Mouse (Mus musculus) kidney, embryonic 16.5 days (tissue): ENCODE measurements at regions not wholly inside any gene's neighbourhood (a gene's known extent, or its start where the extent isn't known, plus 50 kb on each side); places are given as distances from the start of the nearest gene placed in this dataset.

Source experiments
- ATAC-seq: fragments of 200-750 bp; cut with Nextera tagmentation; 2 replicates; pipeline ENCODE4 v1.8.0; 2017; ENCODE audit warnings: moderate TSS enrichment; ENCODE audit not compliant: low FRiP score, low TSS enrichment
- H3K27ac ChIP-seq: fragments of 300-500 bp; sonication (generic); 2 replicates; pipeline ENCODE4 v1.5.1; 2014; ENCODE audit warnings: low read length
- H3K27me3 ChIP-seq: fragments of 300-500 bp; sonication (generic); 2 replicates; pipeline ENCODE4 v1.6.1; 2014; ENCODE audit warnings: low read length, control low read depth, mixed read lengths; ENCODE audit not compliant: insufficient read depth
- H3K36me3 ChIP-seq: fragments of 300-500 bp; sonication (generic); 2 replicates; pipeline ENCODE4 v1.6.1; 2014; ENCODE audit warnings: low read length, control low read depth, mixed read lengths; ENCODE audit not compliant: insufficient read depth
- H3K4me1 ChIP-seq: fragments of 300-500 bp; sonication (generic); 2 replicates; pipeline ENCODE4 v1.6.1; 2014; ENCODE audit warnings: low read length, control low read depth, mixed read lengths; ENCODE audit not compliant: insufficient read depth
- H3K4me2 ChIP-seq: fragments of 300-500 bp; sonication (generic); replicated peaks from 2 replicates; pipeline ENCODE4 v1.6.1; 2014; ENCODE audit warnings: low read depth, low read length
- H3K4me3 ChIP-seq: fragments of 300-500 bp; sonication (generic); 2 replicates; pipeline ENCODE4 v1.5.1; 2014; ENCODE audit warnings: mild to moderate bottlenecking, low read length
- H3K9ac ChIP-seq: fragments of 300-500 bp; sonication (generic); replicated peaks from 2 replicates; pipeline ENCODE4 v1.6.1; 2014; ENCODE audit warnings: low read length
- H3K9me3 ChIP-seq: fragments of 300-500 bp; sonication (generic); 2 replicates; pipeline ENCODE4 v1.6.1; 2016; ENCODE audit warnings: low read length, control low read depth
- WGBS: fragments of 180-500 bp; shearing (Covaris S2); extraction: QIAGEN DNeasy Blood & Tissue Kit; methylation state at CpG from one replicate; pipeline ENCODE4 v1.1.7; 2014; 5-methylcytosine and 5-hydroxymethylcytosine counted together

DNA sequence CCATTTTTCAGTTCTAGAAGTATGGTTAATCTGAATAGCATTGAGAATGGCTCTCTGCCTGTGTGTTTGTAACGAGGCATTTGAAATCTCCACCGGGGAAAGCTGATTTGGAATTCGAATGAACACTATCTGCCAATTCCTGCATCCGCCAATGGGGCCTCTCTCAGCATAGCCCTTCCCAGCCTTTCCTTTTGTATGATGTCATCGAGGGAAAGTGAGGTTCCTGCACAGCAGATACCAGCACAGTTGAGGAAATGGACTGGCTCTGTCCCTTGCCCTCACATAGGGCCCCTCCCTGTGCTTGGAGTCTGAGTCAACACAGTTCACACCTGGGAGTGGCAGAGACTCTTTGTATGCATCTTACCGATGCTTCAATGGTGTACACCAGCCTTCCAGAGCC is 253.0 kb downstream of the Bcor start:
- no peak overlapping the region for H3K4me3 ChIP-seq
- no peak overlapping the region for H3K4me2 ChIP-seq
- no peaks in the 10 kb centered on the region for H3K36me3 ChIP-seq
- H3K9ac ChIP-seq, result no peak overlapping the region
- H3K4me1 ChIP-seq, result no peaks in the 10 kb centered on the region
- H3K9me3 ChIP-seq, result peaks cover 4% of the 10 kb centered on the region; the same call in 1 of the 2 replicates
- peaks cover 17% of the 10 kb centered on the region for H3K27me3 ChIP-seq
- WGBS, result 67% methylated on average over 6 of the region's 6 CpGs
- H3K27ac ChIP-seq, result no peak overlapping the region
- no peak; the same call in 1 of the 2 replicates for ATAC-seq

DNA sequence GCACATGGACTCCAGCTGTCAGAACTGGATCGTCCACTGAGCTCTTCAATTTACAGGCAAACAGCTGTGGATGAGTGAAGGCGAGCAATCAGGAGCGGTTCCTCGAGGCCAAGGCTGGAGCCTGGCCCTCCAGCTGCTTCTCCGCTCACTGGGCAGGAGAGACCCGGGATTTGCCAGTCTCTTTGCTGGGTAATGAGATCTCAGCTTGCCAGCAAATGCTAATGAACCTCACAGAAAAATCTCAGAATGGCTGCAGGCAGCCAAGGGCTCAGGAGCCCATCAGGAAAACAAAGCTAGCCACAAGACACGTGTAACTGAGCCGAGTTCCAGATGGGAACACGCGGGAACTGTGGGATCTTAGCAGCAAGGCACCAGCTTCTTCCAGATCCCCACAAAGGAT is 244.2 kb downstream of the Bcor start:
- no peak for ATAC-seq
- no peak overlapping the region for H3K27ac ChIP-seq
- H3K9ac ChIP-seq, result no peak overlapping the region
- H3K36me3 ChIP-seq, result no peaks in the 10 kb centered on the region
- H3K4me3 ChIP-seq, result no peak overlapping the region
- H3K9me3 ChIP-seq, result no peaks in the 10 kb centered on the region
- 80% methylated on average over 10 of the region's 10 CpGs for WGBS
- peaks cover 5% of the 10 kb centered on the region; the same call in 1 of the 2 replicates for H3K27me3 ChIP-seq
- no peak overlapping the region for H3K4me2 ChIP-seq
- no peaks in the 10 kb centered on the region for H3K4me1 ChIP-seq

DNA sequence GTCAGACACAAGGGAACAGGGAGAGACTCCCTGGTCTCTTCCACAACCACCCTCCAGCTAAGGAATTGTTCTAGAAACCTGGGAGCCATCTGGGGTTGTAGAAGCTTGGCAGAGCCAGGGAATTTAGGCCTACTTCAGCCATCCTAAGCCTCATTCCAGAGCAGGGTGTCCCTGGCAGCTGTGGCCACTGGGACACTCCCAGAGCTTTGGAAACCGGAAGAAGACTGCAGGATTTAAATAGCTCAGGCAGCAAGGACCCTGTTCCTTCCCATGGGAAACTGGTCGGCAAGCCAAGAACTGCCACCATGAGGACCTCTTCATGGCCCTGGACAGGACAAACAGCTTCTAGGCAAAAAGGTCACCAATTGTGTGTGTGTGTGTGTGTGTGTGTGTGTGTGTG is 239.9 kb downstream of the Bcor start:
- H3K4me3 ChIP-seq, result no peak overlapping the region
- H3K4me2 ChIP-seq, result no peak overlapping the region
- no peaks in the 10 kb centered on the region for H3K4me1 ChIP-seq
- no peak for ATAC-seq
- no peaks in the 10 kb centered on the region for H3K9me3 ChIP-seq
- peaks cover 4% of the 10 kb centered on the region; the same call in 1 of the 2 replicates for H3K27me3 ChIP-seq
- no peak overlapping the region for H3K9ac ChIP-seq
- H3K36me3 ChIP-seq, result no peaks in the 10 kb centered on the region
- H3K27ac ChIP-seq, result no peak overlapping the region
- 66% methylated on average over 2 of the region's 2 CpGs for WGBS

DNA sequence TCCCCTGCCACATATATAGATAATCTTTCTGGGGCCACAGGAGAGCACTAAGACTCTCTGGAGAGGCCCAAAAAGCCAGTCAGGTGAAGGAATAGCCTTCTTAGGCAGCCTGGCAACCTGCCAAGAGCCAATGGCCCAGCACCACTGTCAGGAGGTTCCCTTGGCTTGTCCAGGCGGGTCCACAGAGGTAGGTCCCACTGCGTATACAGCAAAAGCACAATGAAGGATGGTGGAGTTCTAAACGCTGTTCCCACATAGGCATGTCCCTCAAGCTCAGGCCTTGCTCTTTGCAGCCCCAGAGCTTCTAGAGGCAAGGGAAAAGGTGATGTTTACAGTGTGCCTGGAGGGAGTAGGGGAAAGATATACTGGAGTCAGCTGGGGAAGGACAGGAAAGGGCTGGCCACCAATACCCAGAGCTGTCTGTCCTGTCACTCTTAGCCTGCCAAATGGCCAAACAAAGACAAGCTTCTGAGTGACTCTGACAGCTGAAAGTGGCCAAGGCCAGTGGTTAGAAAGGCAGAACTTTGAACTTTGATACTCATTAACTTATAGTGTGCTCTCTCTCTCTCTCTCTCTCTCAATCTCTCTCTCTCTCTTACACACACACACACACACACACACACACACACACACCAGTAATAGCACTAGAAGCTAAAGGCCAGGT is 235.4 kb downstream of the Bcor start:
- no peak overlapping the region for H3K27ac ChIP-seq

DNA sequence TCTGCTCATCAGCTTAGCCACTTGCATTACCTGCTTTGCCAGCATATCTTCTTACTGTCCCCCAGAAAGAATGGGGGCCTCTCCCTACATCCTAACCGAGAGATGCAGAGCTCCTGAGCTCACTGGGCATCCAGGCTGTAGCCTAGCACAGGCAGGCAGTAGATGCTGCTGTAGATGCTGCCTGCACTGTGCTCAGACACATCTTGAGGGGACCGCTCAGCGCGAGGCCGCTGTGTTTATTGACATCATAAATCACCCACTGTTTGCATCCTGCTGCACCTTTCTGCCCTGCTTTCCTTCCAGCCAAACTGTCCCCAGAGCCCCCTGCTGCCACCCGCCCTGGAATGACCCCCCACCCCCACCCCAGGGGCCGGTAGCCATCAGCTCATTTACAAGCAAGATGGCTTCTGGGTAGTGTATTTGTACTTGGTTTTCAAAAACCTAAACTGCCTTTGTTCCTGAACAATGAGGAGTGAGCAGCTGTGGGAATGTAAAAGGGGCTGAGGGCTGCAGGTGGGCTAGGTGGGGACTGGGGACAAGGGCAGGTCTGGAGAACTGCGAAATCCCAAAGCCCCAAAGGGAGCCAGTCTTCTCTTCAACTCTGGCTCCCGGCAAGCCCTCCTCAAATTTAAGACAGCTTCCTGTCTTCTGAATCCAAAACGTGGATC is 233.2 kb downstream of the Bcor start:
- Histone ChIP-seq H3K4me3 (no peak overlapping the region), H3K36me3 (no peaks in the 10 kb centered on the region), H3K4me1 (peaks cover 6% of the 10 kb centered on the region; the same call in 1 of the 2 replicates), H3K4me2 (no peak overlapping the region), H3K9me3 (no peaks in the 10 kb centered on the region), H3K27ac (no peak overlapping the region), H3K9ac (no peak overlapping the region), H3K27me3 (peaks cover 7% of the 10 kb centered on the region; the same call in 1 of the 2 replicates)
- ATAC-seq, result 0 out of 2 replicates have a peak, but pooled peaks have one; percentile 42
- WGBS, result 26% methylated on average over 10 of the region's 10 CpGs

More for the DNA sequence above, 235.4 kb downstream of the Bcor start:
- ATAC-seq, result 0 out of 2 replicates have a peak, but pooled peaks have one; percentile 12
- no peaks in the 10 kb centered on the region for H3K9me3 ChIP-seq
- WGBS, result 77% methylated on average over 3 of the region's 3 CpGs
- peaks cover 4% of the 10 kb centered on the region; the same call in 1 of the 2 replicates for H3K27me3 ChIP-seq
- no peak overlapping the region for H3K4me3 ChIP-seq
- no peak overlapping the region for H3K9ac ChIP-seq
- H3K36me3 ChIP-seq, result no peaks in the 10 kb centered on the region
- H3K4me1 ChIP-seq, result no peaks in the 10 kb centered on the region
- H3K4me2 ChIP-seq, result no peak overlapping the region

DNA sequence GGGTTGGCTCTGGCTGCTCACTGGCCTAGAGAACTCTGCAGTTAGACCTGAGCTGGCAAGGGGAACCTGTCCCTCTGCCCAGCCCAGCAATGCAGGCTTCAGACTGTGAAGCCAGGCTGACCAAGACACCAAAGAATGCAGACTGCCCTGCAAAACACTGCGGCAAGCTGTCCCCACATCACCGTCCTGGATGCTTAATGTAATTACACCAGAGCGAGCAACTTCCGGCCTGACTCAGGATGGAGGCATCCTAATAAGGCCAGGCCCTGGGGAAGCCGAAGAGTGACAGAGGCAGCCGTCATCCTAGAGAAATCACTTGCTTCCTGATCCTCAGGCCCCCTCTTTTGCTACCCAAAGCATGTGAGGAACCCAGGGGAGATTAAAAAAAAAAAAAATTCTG is 230.7 kb downstream of the Bcor start:
- Histone ChIP-seq H3K36me3 (no peaks in the 10 kb centered on the region), H3K4me2 (no peak overlapping the region), H3K27me3 (peaks cover 3% of the 10 kb centered on the region; the same call in 1 of the 2 replicates), H3K9me3 (no peaks in the 10 kb centered on the region), H3K27ac (no peak overlapping the region), H3K4me1 (peaks cover 6% of the 10 kb centered on the region; the same call in 1 of the 2 replicates), H3K4me3 (no peak overlapping the region), H3K9ac (no peak overlapping the region)
- WGBS, result 54% methylated on average over 6 of the region's 6 CpGs
- ATAC-seq, result no peak

DNA sequence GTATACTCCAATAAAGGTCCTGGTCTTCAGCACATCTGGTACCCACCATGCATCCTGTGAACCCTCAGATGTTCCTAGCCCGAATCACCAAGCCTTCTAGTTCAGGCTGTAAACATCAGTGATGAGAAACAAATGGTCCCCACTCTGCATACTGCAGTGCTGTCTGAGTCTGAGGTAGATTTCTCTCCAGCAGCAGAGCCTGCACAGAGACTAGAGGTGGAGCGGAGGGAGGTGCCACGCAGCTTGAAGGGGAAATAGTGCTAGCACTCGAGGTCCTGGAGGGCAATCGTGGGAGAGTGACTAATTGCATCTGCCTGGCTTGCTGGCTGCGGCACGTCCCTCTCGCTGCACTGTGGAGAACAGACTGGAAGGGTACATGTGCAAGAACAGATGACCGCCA is 228.7 kb downstream of the Bcor start:
- Histone ChIP-seq H3K27ac (no peak overlapping the region), H3K36me3 (no peaks in the 10 kb centered on the region), H3K4me3 (no peak overlapping the region), H3K9ac (no peak overlapping the region), H3K4me2 (no peak overlapping the region), H3K27me3 (peaks cover 3% of the 10 kb centered on the region; the same call in 1 of the 2 replicates), H3K4me1 (peaks cover 10% of the 10 kb centered on the region; the same call in 1 of the 2 replicates), H3K9me3 (no peaks in the 10 kb centered on the region)
- peak; percentile 65; the same call in 1 of the 2 replicates for ATAC-seq
- WGBS, result 31% methylated on average over 9 of the region's 9 CpGs

DNA sequence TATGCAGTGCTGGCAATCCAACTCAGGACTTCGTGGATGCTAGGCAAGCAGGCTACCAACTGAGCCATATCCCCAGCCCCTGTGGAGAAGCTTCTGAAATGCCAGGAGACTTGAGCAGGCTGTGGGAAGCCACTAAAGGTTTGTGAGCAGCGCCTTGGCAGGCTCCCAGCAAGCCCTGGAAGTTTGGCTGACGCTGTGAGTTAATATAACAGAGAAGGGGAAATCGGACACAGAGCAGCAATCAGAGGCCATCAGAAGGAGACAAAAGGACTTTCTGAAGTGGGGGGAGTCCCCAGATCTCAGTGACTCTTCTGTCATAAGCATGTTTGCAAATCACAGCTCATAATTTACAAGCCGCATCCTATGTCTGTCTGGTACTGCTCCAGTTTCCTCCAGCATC is 224.8 kb downstream of the Bcor start:
- 0 out of 2 replicates have a peak, but pooled peaks have one; percentile 19 for ATAC-seq
- Histone ChIP-seq H3K4me1 (peaks cover 10% of the 10 kb centered on the region; the same call in 1 of the 2 replicates), H3K36me3 (no peaks in the 10 kb centered on the region), H3K27me3 (peaks cover 3% of the 10 kb centered on the region; the same call in 1 of the 2 replicates), H3K27ac (no peak overlapping the region), H3K9me3 (0 out of 2 replicates have a peak, but pooled peaks cover 2% of the 10 kb centered on the region), H3K9ac (no peak overlapping the region), H3K4me3 (no peak overlapping the region), H3K4me2 (no peak overlapping the region)
- WGBS, result 50% methylated on average over 5 of the region's 5 CpGs

DNA sequence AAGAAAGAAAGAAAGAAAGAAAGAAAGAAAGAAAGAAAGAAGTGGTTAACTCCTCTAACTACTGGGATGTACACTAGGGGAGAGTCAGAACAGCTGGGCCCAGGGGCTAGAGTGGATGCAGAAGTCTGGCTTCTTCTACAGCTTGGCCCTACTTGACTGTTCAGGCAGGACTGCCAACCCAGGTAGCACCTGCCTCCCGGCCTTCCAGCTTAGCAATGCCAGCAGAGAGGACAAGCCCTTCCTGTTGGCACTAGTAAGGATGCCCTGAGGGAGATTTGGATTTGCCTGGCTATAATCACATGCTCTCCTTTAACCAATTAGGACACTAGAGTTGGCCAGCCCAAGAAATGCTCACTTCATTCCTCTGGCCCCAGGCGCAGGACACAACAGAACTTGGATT is 219.9 kb downstream of the Bcor start:
- H3K4me3 ChIP-seq, result no peak overlapping the region
- 68% methylated on average over 2 of the region's 2 CpGs for WGBS
- H3K9ac ChIP-seq, result no peak overlapping the region
- 0 out of 2 replicates have a peak, but pooled peaks cover 8% of the 10 kb centered on the region for H3K4me1 ChIP-seq
- no peak overlapping the region for H3K27ac ChIP-seq
- H3K9me3 ChIP-seq, result 0 out of 2 replicates have a peak, but pooled peaks cover 2% of the 10 kb centered on the region
- peaks cover 11% of the 10 kb centered on the region; the same call in 1 of the 2 replicates for H3K27me3 ChIP-seq
- H3K36me3 ChIP-seq, result no peaks in the 10 kb centered on the region
- H3K4me2 ChIP-seq, result no peak overlapping the region
- no peak for ATAC-seq
